Mouse (Mus musculus) myocyte (in vitro differentiated cells): ENCODE results near the gene Plcl2. TPM values are rescaled to one million over a fixed set of nuclear protein-coding genes. Genes with fewer than 3 reads are reported as not detected.

ENCODE experiments used
- H3K27me3 ChIP-seq: one replicate; pipeline ENCODE4 v1.6.1; 2011; ENCODE audit not compliant: control insufficient read depth, insufficient read depth, insufficient read length
- H3K36me3 ChIP-seq: one replicate; pipeline ENCODE4 v1.6.1; 2011; ENCODE audit not compliant: control insufficient read depth, insufficient read depth
- H3K4me2 ChIP-seq: one replicate; pipeline ENCODE4 v1.6.1; 2011; ENCODE audit warnings: low read depth, control low read depth
- H3K4me3 ChIP-seq: one replicate; pipeline ENCODE4 v1.5.1; 2011; ENCODE audit warnings: mild to moderate bottlenecking, control low read depth, moderate library complexity
- H3K79me2 ChIP-seq: one replicate; pipeline ENCODE4 v1.6.1; 2011; ENCODE audit not compliant: control insufficient read depth, insufficient read depth
- H3ac ChIP-seq: one replicate; pipeline ENCODE4 v1.6.1; 2011; ENCODE audit not compliant: control insufficient read depth, insufficient read length
- CEBPB ChIP-seq: IDR thresholded peaks from 2 replicates; pipeline ENCODE4 v1.6.1; 2011; ENCODE audit warnings: mild to moderate bottlenecking, moderate library complexity; ENCODE audit not compliant: poor library complexity, insufficient read depth, severe bottlenecking
- E2F4 ChIP-seq: IDR thresholded peaks from one replicate; pipeline ENCODE4 v1.6.1; 2011; ENCODE audit warnings: mild to moderate bottlenecking, control low read depth, moderate library complexity; ENCODE audit not compliant: insufficient read depth
- MAX ChIP-seq: IDR thresholded peaks from one replicate; pipeline ENCODE4 v1.6.1; 2011; ENCODE audit warnings: low read depth, mild to moderate bottlenecking, control low read depth
- MYOD1 ChIP-seq, 3 experiments: IDR thresholded peaks; one replicate each; pipeline ENCODE4 v1.6.1; 2011; ENCODE audit warnings: control low read depth in 2 of 3, low read depth in 2 of 3, mild to moderate bottlenecking in 2 of 3, moderate library complexity in 1 of 3; ENCODE audit not compliant: insufficient read length in 2 of 3, control insufficient read depth in 1 of 3
- MYOG ChIP-seq, 3 experiments: IDR thresholded peaks; one replicate each; pipeline ENCODE4 v1.6.1; 2011; ENCODE audit warnings: control low read depth in 2 of 3, low read depth in 2 of 3, mild to moderate bottlenecking in 2 of 3; ENCODE audit not compliant: insufficient read length in 2 of 3, control insufficient read depth in 1 of 3, insufficient read depth in 1 of 3
- POLR2A ChIP-seq: IDR thresholded peaks from one replicate; pipeline ENCODE4 v1.6.1; 2011; ENCODE audit warnings: low read depth, mild to moderate bottlenecking, control low read depth, moderate library complexity; ENCODE audit not compliant: insufficient read length
- POLR2AphosphoS2 ChIP-seq: IDR thresholded peaks from one replicate; pipeline ENCODE4 v1.6.1; 2011; ENCODE audit warnings: low read depth, control low read depth; ENCODE audit not compliant: insufficient read length
- REST ChIP-seq: IDR thresholded peaks from one replicate; pipeline ENCODE4 v1.6.1; 2011; ENCODE audit warnings: mild to moderate bottlenecking, control low read depth, moderate library complexity; ENCODE audit not compliant: insufficient read depth, insufficient read length
- SRF ChIP-seq: IDR thresholded peaks from one replicate; pipeline ENCODE4 v1.6.1; 2011; ENCODE audit warnings: low read depth; ENCODE audit not compliant: control insufficient read depth, insufficient read length
- TCF12 ChIP-seq: IDR thresholded peaks from one replicate; pipeline ENCODE4 v1.6.1; 2011; ENCODE audit warnings: mild to moderate bottlenecking, control low read depth; ENCODE audit not compliant: poor library complexity, insufficient read depth, severe bottlenecking
- TCF3 ChIP-seq: IDR thresholded peaks from one replicate; pipeline ENCODE4 v1.6.1; 2011; ENCODE audit warnings: low read depth, control low read depth; ENCODE audit not compliant: insufficient read length
- USF1 ChIP-seq: IDR thresholded peaks from one replicate; pipeline ENCODE4 v1.6.1; 2011; ENCODE audit warnings: low read depth, mild to moderate bottlenecking, control low read depth, moderate library complexity
- polyA plus RNA-seq: library from polyadenylated mRNA; unstranded; fragments of >200 nt; fragmentation: generic; extraction: Trizol; gene quantifications from one replicate; pipeline ENCODE4 v1.2.1, GENCODE M21; 2012; ENCODE audit warnings: missing spikeins

The Plcl2 gene
- polyA plus RNA-seq, 1 experiment = 13.2 TPM

GRCm38 (mm10) chr17:50490644-50491430 lies 18.4 kb upstream of the Plcl2 start:
- Histone ChIP-seq H3K4me3 (no peak overlapping the region), H3K36me3 (no peaks in the 10 kb centered on the region), H3K27me3 (no peaks in the 10 kb centered on the region), H3ac (no peak overlapping the region), H3K79me2 (no peaks in the 10 kb centered on the region), H3K4me2 (no peak overlapping the region)
- TF ChIP-seq REST = no peak
- TF ChIP-seq MYOD1 (IDR thresholded peaks at IDR 0.05; ENCODE audit: control insufficient read depth in 1 of 3, insufficient read length in 2 of 3, low read depth in 2 of 3) = no peak
- no peak for TF ChIP-seq CEBPB
- no peak for TF ChIP-seq MAX
- no peak for TF ChIP-seq POLR2A
- no peak for TF ChIP-seq MYOG (IDR thresholded peaks at IDR 0.05; ENCODE audit: control insufficient read depth in 1 of 3, insufficient read depth in 1 of 3, insufficient read length in 2 of 3, low read depth in 2 of 3)
- TF ChIP-seq E2F4 = no peak
- TF ChIP-seq POLR2AphosphoS2 = no peak
- TF ChIP-seq TCF3 = no peak
- no peak for TF ChIP-seq TCF12
- TF ChIP-seq SRF = no peak
- no peak for TF ChIP-seq USF1

GRCm38 (mm10) chr17:50491496-50491895 lies 17.7 kb upstream of the Plcl2 start:
- no peaks in the 10 kb centered on the region for H3K79me2 ChIP-seq
- no peak overlapping the region for H3ac ChIP-seq
- no peaks in the 10 kb centered on the region for H3K27me3 ChIP-seq
- H3K4me3 ChIP-seq = no peak overlapping the region
- H3K36me3 ChIP-seq = no peaks in the 10 kb centered on the region
- TF ChIP-seq CEBPB (no peak), USF1 (no peak), POLR2A (no peak), POLR2AphosphoS2 (no peak), MAX (no peak), MYOG (IDR thresholded peaks at IDR 0.05; ENCODE audit: control insufficient read depth in 1 of 3, insufficient read depth in 1 of 3, insufficient read length in 2 of 3, low read depth in 2 of 3) (no peak), TCF12 (no peak), SRF (no peak), REST (no peak), E2F4 (no peak), TCF3 (no peak), MYOD1 (IDR thresholded peaks at IDR 0.05; ENCODE audit: control insufficient read depth in 1 of 3, insufficient read length in 2 of 3, low read depth in 2 of 3) (no peak)
- H3K4me2 ChIP-seq = no peak overlapping the region

DNA sequence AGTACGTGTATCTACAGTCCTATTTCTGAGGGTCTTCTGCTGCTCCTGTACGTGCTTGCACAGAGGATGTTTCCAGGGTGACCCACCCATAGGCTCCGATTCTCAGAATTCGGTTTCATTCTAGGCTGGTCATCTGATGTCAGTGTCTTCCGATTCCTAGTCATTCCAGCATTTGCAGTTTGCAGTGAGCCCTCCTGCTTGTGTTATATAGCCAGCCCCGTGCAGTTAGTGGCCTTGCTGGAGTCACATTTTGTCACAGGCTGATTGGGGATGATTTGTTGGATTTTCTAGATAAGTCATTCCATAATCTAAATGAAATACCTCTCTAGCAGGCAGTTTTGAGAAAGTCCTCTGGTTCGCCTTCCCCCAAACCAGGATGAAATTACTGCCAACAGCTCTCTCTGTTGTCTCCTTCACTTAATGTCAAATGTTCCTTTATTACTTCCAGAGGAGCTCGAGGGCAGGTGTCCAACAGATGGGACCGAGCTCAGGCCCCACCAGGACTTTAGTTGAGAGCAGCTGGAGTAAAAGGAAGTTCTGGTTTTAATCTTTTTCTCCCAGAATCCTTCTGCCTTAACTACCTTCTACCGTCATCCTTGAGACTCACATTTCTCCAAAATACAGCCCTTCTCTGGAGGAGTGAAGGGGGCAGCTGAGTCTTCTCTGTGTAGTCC lies 13.8 kb upstream of the Plcl2 start:
- Histone ChIP-seq H3K27me3 (no peaks in the 10 kb centered on the region), H3ac (no peak overlapping the region), H3K4me3 (no peak overlapping the region), H3K79me2 (no peaks in the 10 kb centered on the region), H3K4me2 (no peak overlapping the region), H3K36me3 (no peaks in the 10 kb centered on the region)
- no peak for TF ChIP-seq USF1
- TF ChIP-seq SRF = no peak
- TF ChIP-seq MAX = no peak
- no peak for TF ChIP-seq CEBPB
- TF ChIP-seq MYOG (IDR thresholded peaks at IDR 0.05; ENCODE audit: control insufficient read depth in 1 of 3, insufficient read depth in 1 of 3, insufficient read length in 2 of 3, low read depth in 2 of 3) = no peak
- TF ChIP-seq E2F4 = no peak
- no peak for TF ChIP-seq POLR2A
- TF ChIP-seq TCF3 = no peak
- no peak for TF ChIP-seq POLR2AphosphoS2
- TF ChIP-seq REST = no peak
- no peak for TF ChIP-seq MYOD1 (IDR thresholded peaks at IDR 0.05; ENCODE audit: control insufficient read depth in 1 of 3, insufficient read length in 2 of 3, low read depth in 2 of 3)

GRCm38 (mm10) chr17:50498062-50498697 lies 11.0 kb upstream of the Plcl2 start:
- Histone ChIP-seq H3K27me3 (no peaks in the 10 kb centered on the region), H3ac (no peak overlapping the region), H3K4me3 (no peak overlapping the region), H3K79me2 (no peaks in the 10 kb centered on the region), H3K36me3 (no peaks in the 10 kb centered on the region), H3K4me2 (no peak overlapping the region)
- TF ChIP-seq MYOD1 (IDR thresholded peaks at IDR 0.05; ENCODE audit: control insufficient read depth in 1 of 3, insufficient read length in 2 of 3, low read depth in 2 of 3) (no peak), TCF12 (no peak), POLR2AphosphoS2 (no peak), MAX (no peak), SRF (no peak), TCF3 (no peak), MYOG (IDR thresholded peaks at IDR 0.05; ENCODE audit: control insufficient read depth in 1 of 3, insufficient read depth in 1 of 3, insufficient read length in 2 of 3, low read depth in 2 of 3) (no peak), E2F4 (no peak), USF1 (no peak), POLR2A (no peak), REST (no peak), CEBPB (no peak)
